Mouse (Mus musculus) NIH3T3 (cell line): Measurements from ENCODE around the gene Il23a.
"Not testable (repeated sequence)": the region's sequence is repeated elsewhere in the genome, so short reads cannot be mapped to it uniquely, and the experiment has no call there.

ENCODE experiments used
- DNase-seq: peaks from one replicate; pipeline ENCODE4 v3.0.0-alpha.2; 2012; ENCODE audit warnings: low read depth

The Il23a gene

DNA sequence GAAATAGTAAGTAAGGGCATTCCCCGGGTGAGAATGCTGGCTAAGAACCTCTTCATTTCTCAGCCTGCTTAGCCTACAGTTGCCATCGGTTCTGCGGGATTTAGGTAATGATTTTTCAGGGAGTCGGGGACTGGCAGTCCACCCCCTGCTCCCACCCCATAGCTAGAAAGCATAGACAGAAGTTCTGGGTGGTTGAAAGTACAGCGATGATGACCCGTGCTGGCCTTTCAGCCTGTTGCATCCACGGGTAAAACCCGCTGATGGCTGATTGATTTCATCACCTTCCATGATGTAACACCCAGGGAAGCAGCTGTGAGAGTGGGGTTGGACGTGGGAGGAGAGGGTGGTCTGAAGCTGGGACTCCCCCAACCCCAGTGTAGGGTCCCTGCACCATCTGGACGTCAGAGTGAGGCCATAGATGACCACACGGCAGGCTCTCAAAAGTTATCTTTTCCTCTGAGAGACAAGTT is at the start of gene Il23a:
Gene Il23a, minus strand, starts transcription at position 51 of the 470 bp plus-strand sequence.
- DNase-seq, result no peak

- no peak for DNase-seq
These were observed 49.0 kb upstream of the Il23a start for GRCm38 (mm10) chr10:128347541-128347940.

DNA sequence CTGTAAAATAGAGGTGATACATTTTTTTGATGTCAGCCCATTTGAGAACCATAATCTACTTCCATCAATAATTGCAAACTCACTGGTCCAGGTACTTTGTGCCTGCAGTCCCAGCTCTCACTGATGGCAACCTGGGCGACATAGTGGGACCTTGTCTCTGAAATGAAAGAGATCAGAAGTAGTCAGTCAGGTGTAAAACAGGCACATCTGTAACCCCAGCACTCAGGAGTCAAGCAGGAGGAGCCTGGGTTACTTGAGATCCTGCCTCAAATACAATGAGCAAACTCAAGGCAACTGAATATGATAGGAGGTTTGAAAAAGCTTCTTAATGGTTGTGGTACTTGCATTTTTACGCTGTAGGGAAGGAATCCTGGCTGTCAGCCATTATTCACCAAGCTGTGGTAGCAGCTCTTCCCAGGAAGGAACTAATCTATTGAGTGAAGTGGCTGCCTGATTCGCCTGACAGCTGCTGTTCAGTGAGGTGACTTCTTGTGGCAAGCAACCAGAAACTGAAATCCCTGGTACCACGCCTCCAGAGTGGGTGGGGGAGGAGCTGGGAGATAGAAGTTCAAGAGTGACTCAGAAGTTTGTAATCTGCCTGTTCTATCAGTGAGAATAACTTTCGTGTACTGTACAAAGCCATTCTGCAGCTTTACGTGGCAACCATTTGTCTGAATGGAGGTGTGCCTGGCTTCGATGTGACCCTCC is 46.2 kb upstream of the Il23a start:
- DNase-seq, result peak; percentile 91

- peak; percentile 57 for DNase-seq
These were observed 44.9 kb upstream of the Il23a start for GRCm38 (mm10) chr10:128343436-128343835.

DNA sequence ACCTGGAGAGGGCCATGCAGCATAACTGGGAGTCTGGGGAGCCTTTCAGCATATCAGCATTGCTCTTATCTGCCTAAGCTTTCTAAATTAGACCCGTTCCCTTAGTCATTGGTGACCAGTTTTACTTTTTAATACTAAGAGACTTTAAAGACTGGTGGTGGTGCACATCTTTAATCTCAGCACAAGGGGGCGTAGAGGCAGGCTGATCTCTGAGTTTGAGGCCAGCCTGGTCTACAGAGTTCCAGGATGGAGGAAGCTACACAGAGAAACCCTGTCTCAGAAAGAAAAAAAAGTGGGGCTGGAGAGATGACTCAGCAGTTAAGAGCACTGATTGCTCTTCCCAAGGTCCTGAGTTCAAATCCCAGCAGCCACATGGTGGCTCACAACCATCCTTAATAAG is 41.7 kb upstream of the Il23a start:
- DNase-seq, result peak; percentile 48

DNA sequence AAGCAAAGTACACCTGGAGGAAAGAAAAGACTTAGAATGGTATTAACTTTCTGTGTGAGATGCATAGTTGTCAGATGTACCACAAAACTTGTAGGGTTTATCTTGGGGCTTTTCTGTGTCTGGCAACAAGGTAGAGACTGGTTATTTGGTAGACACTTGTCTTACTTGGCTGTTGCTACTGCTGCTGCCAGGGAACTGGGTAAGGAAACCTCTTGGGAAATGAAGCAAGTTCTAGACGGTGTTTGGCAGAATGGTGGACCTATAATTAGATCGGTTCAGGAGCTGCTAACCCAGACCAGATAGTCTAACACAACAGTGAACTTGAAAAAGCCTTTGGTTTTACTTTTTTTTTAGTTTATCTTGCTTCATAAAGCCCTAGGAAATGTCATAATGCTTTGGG is 40.4 kb upstream of the Il23a start:
- no peak for DNase-seq

DNA sequence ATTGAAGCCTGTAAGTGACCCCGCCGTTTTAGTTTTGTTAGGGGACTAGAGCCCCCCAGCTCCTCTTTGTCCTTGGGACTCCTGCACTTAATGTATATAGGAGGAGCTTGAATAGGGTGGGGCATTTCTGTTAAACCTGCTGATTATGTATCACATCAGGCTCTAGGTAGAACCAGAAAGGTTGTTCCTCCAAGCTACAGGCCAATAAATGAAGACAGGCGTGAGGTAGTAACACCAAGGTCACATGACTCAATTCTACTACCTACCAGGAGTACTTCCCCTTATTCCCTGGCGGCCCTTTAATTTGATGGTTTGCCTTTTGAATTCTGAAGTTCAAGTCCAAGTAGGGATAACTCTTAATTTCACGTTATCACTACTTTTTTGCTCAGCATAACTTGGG is 39.9 kb upstream of the Il23a start:
- peak; percentile 31 for DNase-seq

DNA sequence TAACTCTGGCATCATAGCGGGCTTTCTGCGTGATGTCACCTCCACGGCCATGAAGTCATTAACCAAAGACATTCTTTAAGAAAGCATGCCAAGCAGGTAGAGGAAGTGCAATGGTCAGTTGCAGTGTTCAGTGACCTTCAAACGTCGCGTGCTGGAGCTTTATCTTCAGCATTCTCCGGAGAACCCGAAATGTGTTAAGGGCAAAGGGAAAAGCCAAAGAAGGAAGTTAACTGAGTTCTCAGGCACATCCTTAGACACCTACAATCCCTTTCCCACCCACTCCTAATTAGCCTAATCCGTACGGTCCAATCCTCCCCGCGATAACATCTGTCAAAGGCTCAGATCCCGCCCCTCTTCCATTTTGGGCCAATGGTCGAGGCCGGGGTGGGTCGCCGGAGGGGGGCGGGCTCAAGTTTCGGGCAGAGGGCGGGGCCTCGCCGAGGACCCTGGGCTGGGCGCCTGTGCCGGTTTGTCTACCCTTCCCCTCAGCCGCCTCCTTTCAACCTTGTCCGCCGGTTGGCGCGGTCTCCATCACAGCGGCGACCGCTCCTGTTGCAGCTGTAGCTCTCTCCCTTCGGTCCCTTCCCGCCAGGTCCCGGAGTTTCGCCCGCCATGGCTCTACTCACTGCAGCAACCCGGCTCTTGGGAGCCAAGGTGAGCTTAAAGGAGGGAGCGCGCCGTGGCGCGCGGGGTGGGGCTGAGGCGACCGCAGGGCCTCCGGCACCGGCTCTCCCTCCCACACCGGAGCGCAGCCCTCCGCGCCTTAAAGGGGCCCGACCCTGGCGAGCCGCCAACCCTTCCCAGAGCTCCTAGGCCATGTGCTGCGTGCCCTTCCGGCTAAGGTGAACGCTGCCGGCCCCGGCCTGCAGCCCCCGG is 39.0 kb upstream of the Il23a start, which contains the start of gene Cs:
Gene Cs, plus strand, starts transcription at position 429 of the 876 bp plus-strand sequence.
- DNase-seq, result peak; percentile 99

DNA sequence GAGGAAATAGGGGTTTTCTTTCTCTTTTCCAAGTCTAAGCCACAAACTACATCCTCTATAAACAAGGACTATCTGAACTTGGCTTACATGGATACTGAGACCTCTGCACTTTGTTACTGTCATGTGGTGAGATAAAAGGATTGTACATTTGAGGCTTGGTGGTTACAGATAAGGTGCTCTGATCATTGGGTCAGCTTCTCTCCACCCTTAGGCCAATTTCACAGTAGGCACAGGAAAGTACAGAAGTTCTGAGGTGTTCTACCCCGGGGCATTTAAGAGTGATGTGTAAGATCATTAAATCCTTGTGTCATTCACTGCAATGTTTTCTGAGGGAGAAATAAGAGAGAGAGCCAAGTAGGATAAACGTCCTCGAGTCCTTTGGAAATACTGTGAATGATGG is 38.0 kb upstream of the Il23a start:
- no peak for DNase-seq

DNA sequence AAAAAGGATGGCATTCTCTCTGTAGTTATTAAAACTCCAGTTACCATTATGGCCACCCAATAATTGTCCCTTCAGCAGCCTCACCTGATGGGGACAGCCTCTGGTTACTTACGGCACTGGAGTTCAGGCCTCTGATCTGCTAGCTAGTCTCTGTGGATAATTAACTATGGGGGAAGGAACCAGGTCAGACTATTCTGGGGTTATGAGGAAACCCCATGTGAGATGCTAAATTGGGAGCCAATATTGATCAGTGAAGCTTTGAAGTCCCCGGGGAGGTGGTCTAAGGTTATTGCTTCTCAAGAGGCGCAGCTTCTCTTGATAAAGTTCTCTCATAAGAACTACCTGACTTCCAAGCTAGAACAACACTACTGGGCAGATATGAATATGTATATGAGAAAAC is 37.6 kb upstream of the Il23a start:
- DNase-seq, result no peak

DNA sequence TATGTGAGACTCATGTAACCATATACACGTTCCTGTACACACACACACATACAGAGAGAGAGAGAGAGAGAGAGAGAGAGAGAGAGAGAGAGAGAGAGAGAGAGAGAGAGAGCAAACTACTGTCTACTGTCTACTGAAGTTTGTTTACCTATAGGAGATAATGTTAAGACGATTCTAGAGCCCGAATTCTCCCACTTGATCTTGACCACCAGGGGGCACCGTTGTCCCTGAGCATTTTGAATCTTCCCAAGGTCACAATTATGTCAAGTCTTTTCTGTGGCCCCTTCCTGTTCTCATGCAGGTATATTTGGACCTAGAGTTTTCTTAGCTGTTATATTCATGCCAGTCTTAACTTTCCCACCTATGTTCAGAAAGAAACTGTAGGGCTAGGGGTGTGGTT is 37.0 kb upstream of the Il23a start:
- DNase-seq, result peak; percentile 93

DNA sequence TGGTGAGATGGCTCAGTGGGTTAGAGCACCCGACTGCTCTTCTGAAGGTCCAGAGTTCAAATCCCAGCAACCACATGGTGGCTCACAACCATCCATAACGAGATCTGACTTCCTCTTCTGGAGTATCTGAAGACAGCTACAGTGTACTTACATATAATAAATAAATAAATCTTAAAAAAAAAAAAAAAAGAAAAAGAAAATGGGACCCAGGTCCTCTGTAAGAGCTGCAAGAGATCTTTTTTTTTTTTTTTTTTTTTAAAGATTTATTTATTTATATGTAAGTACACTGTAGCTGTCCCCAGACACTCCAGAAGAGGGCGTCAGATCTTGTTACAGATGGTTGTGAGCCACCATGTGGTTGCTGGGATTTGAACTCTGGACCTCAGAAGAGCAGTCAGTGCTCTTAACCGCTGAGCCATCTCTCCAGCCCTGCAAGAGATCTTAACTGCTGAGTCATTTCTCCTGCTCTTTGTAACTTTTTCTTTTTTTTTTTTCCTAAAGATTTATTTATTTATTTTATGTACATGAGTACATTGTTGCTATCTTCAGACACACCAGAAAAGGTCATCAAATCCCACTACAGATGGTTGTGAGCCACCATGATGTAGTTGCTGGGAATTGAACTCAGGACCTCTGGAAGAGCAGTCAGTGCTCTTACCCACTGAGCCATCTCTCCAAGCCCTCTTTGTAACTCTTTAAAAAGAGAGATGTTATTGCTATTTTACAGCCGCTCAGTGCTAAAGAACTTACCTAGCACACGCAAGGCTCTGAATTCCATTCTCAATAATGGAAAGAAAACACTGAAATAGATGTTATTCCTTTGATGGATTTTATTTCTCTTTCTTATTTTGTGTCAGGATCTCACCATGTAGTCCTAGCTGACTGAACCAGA is 34.1 kb upstream of the Il23a start:
- DNase-seq, result not testable (repeated sequence)

GRCm38 (mm10) chr10:128327610-128328009 is 29.1 kb upstream of the Il23a start:
- DNase-seq, result peak; percentile 57

DNA sequence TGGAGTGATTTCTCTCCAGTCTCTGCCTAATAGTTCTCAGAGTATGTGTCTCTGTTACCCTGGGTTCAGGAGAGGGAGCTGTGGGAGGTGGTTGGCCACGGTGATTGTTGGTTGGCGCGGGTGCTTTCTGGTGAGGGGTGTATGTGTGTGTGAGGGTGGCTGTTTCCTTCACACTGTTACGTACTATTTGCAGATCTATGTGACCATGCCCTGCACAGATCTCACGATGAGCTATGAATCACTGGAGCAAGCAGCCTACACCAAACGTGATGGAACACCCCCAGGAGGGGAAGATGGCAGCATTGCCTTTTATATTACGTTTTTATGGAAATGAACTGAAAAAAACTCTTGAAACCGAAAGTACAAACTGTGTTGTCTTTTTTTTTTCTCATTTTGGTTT is 28.3 kb upstream of the Il23a start:
- DNase-seq, result no peak

- DNase-seq, result no peak
These were observed 25.0 kb upstream of the Il23a start for GRCm38 (mm10) chr10:128323516-128323915.

DNA sequence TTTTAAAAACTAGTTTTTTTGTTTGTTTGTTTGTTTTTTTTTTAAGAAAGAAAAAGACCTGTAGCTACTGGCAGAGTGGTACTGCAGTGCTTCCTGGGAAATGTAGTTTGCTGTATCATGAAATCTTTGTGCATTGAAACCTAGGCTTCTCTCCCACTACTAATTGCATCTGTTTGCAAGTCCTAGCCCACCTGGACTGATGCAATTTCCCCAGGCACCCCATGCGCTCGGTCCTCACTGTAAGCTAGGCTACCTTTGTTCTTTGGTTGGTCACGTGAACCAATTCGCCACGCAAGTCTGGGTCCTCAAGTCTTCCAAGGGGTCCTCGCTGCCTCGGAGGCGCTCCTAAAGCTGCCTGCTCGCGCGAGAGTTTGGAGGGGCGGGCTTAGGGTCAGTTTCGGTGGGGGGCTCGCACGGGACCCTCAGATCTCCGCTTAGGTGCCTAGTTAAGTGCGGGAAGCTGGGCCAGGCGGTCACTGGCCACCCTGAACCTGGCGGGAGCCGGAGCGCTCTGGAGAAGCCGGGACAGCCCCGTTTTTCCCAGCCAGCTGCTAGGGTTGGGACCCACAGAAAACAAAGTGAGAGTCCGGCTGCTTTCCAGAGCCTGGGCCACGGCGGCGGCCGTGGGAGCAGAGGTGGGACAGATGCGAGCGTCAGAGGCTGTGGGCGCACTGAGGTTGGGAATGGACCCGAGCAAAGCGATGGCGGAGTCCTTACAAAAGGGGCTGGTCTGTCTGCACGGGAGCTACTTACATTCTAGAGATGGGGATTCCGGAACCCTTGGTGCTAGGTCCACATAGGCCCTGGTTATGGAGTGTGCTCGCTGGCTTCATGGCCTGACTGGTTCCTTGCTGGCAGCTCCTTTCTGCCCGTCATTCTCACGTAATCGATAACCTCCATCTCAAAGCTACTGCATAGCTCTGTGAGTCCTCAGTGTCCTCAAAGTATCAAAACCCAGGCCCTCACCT is 23.9 kb upstream of the Il23a start, which contains the start of gene Cnpy2:
Gene Cnpy2, plus strand, starts transcription at position 319 of the 968 bp plus-strand sequence.
- DNase-seq, result peak; percentile 94

GRCm38 (mm10) chr10:128321641-128322040 is 23.1 kb upstream of the Il23a start:
- no peak for DNase-seq

GRCm38 (mm10) chr10:128315578-128315977 is 17.0 kb upstream of the Il23a start:
- no peak for DNase-seq

- no peak for DNase-seq
These were observed 12.3 kb upstream of the Il23a start for GRCm38 (mm10) chr10:128310902-128311301.

- no peak for DNase-seq
These were observed 11.6 kb upstream of the Il23a start for GRCm38 (mm10) chr10:128310177-128310576.

GRCm38 (mm10) chr10:128309654-128310053 is 11.1 kb upstream of the Il23a start:
- DNase-seq, result no peak
